Mouse (Mus musculus) skeletal muscle tissue, adult 2 months (tissue): Measurements from ENCODE around the gene Sfrp4.

Source experiments
- DNase-seq: peaks from one replicate; pipeline ENCODE4 v3.0.0-alpha.2; 2012; ENCODE audit warnings: low read depth, low spot score

Sfrp4 gene

DNA sequence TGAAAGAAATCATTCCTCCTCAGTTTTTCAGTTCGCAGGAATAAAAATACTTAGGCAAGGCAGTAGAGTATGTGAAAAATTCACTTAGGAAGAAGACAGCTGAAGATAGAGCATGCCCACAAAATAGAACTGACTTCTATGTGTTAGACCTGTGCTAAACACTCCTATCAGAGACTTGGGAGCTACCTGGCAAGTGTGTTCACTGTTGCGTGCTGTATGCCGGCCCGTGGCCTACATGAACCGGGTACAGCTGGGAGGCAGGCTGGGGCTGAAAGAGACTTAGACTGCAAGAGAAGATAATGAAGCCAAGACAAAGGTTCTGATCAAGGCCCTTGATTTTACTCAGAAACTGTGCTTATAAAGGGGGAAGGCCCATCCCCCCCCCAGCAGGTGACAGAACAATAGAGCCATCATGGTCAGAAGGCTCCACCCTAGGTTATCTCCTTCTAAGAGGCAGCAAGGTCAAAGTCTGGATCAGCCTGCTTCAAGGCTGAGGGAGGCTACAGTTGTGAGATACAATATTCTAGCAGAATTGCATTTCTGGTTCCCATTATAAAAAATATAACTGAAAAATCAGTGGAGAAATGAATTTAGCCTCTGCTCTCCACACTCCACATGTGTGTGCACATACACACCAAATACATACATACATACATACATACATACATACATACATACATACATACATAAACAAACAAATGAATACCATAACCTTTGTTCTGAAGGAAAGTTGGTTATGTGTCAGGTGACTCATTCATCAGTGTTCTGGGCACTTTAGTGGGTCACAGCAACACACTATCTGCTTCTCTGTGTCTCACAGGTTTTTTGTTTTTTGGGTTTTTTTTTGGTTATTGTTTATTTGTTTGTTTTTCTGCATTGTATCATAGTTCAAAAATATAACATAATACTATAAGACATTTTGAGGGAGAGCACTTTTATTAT, 8.1 kb downstream of the Sfrp4 start:
- no peak for DNase-seq

DNA sequence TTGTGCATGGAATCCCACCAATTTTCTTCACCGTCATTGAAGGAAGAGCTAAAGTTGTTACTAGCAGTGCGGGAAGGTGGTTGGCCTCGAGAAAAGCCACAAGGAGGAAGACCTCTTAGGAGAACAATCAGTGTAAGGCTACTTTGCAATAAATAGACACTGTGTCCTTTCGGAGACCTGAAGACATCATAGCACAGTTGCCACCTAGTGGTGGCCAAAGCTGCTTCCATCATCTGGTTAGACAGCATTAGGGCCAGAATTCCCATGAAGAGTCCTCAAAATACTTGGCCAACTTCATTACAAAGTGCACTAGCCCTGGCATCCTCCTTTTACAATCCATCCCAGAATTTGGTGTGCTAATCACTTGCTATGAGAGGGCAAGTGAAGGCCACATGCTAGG, 13.2 kb downstream of the Sfrp4 start:
- DNase-seq = peak; percentile 30

DNA sequence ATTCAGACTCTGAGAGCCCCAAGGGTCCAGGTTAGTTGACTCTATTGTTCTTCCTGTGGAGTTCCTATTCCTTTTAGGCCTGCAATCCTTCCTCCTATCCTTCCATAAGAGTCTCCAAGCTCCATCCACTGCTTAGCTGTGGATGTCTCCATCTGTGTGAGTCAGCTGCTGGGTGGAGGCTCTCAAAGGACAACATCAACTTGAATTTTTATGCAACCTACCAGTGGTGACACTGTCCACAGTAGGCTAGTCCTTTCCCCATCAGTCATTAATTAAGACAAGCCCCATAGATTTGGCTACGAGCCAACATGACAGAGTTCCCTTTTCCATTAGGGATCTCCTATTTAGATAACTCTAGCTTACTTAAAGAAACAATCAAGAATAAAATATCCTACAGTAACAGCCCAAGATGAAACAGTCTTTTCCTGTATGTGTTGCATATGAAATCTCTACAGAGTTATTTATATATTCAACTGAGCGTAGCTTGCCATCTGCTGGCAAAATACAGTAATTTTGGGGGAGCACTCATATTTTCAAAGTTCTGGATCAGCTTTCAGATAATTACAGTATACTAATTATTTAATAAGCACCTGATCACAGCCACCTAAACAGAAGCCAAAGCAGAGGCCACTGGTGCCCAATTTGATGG, 17.4 kb downstream of the Sfrp4 start:
- DNase-seq = no peak

DNA sequence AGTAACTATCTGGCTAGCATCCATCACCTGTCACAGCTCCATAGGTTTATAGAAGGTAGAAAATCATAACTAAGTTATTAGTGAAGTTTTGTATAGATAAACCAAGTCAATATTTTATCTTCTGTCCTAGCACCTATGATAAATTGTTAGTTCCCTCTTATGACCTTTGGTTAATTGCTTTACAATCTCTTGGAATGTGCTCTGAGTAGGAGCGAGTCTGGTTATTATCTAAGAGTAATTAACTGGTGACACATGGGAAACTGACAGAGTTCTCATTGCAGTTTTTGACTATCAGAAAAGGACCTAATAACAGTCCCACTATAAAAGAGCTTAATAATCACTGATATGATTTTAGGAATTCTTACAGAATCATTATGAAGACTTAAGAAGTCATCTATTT, 20.6 kb downstream of the Sfrp4 start:
- no peak for DNase-seq

GRCm38 (mm10) chr13:19644225-19644624, 21.3 kb downstream of the Sfrp4 start:
- DNase-seq = no peak

GRCm38 (mm10) chr13:19649824-19650223, 26.9 kb downstream of the Sfrp4 start:
- no peak for DNase-seq

GRCm38 (mm10) chr13:19652405-19652804, 29.5 kb downstream of the Sfrp4 start:
- DNase-seq = no peak

DNA sequence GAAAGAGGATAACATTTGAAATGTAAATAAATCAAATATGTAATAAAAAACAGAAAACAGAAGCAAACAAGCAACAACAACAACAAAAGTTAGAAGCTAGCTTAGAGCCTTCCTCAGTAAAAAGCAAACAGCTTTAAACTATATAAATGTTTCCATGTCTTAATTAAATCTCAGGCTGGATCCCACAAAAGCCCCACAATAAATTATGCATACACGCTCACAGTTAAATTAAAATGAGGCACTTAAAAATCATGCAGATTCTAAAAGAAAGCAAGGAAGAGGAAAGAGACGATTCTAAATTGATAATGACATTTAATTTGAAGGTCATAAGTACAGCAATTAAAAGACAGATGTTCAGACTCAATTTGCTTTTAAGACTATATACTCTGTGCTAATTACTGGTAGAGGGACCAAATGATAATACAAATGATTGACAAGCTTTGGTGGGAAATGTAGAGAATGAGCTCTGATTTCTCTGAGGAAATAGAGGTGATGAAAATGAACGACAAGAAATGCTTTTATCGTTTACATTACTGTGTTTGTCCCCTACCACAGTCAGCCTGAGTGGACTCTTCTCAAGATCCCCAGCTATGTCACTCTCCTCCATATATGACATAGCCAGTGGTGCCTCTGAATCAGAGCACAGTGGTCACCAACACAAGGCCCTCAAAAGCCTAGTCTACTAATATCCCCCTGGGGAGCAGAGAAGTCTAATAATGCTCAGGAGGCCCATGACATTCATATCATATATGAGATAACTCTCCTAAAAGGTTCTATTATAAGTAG, 45.6 kb downstream of the Sfrp4 start:
- no peak for DNase-seq

GRCm38 (mm10) chr13:19674025-19674424, 51.1 kb downstream of the Sfrp4 start:
- no peak for DNase-seq

GRCm38 (mm10) chr13:19674601-19675000, 51.7 kb downstream of the Sfrp4 start:
- no peak for DNase-seq
